Mouse (Mus musculus) heart, postnatal 36 days (tissue): Measurements from ENCODE around the gene Cyfip1. TPM values are rescaled to one million over a fixed set of nuclear protein-coding genes. Genes with fewer than 3 reads are reported as not detected.

ENCODE experiments used
- DNase-seq, 2 experiments: peaks; one replicate each; pipeline ENCODE4 v3.0.0; 2021 to 2022
- intact Hi-C: fragments of 180-260 bp; cut with DNase I; formaldehyde crosslinking; loops from one replicate; pipeline ENCODE4 v1.15.1; 2025
- total RNA-seq, 2 experiments: library from RNA; stranded (reverse); gene quantifications; 2 replicates each; pipeline ENCODE4 v1.2.3; 2021

Gene Cyfip1
- total RNA-seq, 2 experiments from 2014 or later = 39.0 to 42.1 TPM

DNA sequence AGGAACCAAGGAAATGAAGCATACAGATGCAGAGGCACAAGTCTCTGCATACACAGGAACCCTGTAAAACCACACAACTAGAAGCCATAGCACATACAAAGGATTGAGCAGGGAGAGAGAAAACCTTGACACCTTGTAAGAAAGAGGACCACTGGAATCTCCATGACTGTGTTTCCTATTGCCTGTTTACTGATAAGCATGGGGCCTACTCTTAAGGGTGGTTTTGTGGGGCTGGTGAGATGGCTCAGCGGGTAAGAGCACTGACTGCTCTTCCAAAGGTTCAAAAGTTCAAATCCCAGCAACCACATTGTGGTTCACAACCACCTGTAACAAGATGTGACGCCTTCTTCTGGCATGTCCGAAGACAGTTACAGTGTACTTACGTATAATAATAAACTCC, 85.7 kb downstream of the Cyfip1 start:
- intact Hi-C loops = no loop called here
- no peak for DNase-seq

DNA sequence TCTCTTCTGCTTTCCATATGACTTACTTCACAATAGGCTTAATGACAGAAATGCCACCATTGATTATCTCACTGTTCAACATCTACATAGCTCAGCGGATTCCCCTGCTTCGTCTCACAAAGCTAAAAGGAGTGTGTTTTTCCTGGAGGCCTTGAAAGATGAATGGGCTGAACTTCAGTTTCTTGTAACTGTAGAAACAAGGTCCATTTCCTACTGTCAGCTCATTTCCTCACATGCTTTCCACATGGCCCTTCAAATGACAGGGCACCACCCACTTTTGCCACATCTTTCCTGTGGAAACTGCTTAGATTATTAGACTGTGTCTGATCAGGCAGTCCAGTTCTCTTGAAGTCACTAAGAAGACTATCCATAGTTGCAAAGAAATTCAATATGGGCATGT, 87.1 kb downstream of the Cyfip1 start:
- intact Hi-C loops = no loop called here
- no peak for DNase-seq

DNA sequence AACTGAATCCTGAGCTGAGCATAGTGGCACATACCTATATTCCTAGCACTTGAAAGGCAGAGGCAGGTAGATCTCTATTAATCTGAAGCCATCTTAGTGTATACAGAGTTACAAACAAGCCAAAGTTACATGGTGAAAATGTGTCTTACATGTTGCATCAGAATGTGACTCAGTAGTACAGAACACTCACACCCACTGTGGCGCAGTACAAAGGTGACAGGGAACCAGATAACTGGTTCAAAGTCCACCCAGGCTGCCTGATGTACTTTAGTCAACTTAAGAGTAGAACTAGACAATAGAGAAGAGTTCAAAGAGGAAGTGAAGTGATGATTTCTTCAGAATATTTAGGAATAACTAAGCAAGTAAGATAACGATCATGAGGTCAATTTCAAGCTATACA, 93.5 kb downstream of the Cyfip1 start:
- no peak for DNase-seq
- intact Hi-C loops = no loop called here

DNA sequence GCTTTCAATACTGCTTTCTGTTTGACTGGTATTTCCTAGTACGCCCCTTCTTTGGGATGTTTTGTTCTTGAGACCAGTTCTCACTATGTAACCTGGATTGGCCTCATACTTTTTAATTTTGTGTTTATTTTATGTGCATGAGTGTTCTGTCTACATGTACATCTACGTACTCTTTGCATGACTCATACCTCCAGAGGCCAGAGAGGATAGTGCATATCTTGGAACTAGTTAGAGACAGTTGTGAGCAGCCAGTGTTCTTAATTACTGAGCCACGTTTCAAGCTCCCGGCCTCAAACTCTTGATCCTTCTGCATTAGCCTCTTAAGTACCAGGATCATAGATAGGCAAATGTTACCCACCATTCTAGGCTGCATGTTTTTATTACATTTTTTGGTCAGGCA, 96.8 kb downstream of the Cyfip1 start:
- DNase-seq = no peak
- intact Hi-C loops = no loop called here

DNA sequence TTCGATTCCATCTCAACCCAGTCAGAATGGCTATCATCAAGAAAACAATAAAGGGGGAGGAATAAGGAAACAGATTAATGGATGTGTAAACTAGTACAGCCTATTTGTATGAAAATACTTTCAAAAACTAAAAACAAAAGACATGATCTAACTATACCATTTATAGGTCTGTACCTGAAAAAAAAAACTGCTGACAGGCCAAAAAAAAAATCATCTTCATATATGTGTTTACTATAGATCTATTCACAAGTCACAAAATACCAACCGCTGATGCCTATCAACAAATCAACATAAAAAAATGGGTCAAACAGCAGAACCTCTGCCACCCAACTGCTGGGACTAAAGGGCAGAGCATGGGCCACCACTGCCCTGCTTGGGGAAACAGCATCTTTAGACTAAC, 114.5 kb downstream of the Cyfip1 start:
- intact Hi-C loops = no loop called here
- no peak for DNase-seq

DNA sequence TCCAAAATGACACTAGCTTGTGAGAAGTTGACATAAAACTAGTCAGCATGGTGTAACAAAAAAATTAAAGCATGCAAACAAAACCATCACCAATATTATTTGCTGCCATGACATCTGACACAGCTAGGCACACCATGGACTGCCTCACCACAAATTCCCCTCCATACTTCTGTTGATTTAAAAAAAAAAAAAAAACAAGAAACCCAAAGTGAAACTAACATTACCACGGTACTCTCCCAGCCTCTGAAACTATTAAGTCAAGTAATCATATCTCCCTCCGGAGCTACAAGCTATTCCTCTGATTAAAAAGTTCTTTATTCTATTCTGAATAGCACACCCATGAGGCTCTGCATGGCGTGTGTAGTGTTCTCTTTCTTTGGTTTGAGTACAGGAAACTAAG, 115.6 kb downstream of the Cyfip1 start:
- intact Hi-C loops = no loop called here

DNA sequence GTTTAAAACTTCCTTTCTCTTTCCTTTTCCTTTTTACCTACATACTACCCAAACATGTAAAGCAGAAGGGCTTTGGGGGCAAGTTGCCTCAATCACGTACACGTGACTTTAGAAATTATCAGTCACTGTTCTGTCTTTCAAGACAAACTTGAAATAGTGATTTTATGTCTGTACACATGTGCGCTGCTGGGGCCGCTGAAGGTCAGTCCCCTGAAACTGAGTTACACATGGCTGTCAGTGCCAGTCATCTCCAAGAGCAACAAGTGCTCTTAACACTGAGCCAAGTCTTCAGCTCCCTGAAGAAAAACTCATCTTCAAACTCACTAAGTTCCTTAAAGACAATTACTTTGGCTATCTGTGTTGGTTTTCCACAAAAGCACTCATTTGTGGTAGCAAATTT, 116.4 kb downstream of the Cyfip1 start:
- DNase-seq = no peak
- intact Hi-C loops = no loop called here

More for the DNA sequence above, 115.6 kb downstream of the Cyfip1 start:
- DNase-seq = no peak

DNA sequence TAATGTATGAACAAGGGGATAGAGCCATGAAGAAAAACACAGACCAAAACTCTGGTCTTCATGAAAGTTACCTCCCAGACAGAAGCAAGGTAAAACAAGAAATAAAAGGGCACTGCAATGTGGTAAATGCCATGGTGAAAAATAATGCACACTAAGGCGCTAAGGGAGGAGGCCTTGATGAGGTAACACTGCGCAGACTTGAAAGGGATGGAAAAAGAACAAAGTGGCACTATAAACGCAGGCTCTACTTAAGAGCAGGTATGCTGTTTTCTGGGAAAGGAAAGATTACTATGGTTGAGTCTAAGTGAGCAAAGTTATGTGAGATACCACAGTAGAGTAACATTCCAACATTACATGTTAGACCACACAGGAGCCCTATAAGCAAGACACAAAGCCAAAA, 118.3 kb downstream of the Cyfip1 start:
- no peak for DNase-seq
- intact Hi-C loops = loop anchor here (5.0 kb wide), 1 partner anchor 88 kb away; no protein-coding TSS in a partner anchor

DNA sequence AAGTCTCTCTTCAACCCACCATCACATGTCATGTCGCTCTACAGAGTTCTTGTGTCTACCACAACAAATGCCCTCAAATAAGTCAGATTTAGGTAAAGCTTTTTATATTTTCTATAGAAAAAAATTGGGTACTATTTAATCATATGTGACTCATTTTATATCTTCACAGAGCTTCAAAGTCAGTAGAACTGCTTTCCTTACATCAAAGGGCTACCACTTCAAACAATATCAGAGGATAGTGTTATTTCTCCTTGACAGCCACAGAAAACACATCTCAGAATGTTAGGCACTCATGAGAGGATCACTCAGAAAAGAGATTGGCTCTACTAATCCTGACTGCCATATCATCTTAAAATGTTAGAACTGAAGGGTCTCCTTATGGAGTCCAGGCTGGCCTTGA, 119.0 kb downstream of the Cyfip1 start:
- DNase-seq = no peak
- intact Hi-C loops = loop anchor here (5.0 kb wide), 1 partner anchor 87 kb away; no protein-coding TSS in a partner anchor

DNA sequence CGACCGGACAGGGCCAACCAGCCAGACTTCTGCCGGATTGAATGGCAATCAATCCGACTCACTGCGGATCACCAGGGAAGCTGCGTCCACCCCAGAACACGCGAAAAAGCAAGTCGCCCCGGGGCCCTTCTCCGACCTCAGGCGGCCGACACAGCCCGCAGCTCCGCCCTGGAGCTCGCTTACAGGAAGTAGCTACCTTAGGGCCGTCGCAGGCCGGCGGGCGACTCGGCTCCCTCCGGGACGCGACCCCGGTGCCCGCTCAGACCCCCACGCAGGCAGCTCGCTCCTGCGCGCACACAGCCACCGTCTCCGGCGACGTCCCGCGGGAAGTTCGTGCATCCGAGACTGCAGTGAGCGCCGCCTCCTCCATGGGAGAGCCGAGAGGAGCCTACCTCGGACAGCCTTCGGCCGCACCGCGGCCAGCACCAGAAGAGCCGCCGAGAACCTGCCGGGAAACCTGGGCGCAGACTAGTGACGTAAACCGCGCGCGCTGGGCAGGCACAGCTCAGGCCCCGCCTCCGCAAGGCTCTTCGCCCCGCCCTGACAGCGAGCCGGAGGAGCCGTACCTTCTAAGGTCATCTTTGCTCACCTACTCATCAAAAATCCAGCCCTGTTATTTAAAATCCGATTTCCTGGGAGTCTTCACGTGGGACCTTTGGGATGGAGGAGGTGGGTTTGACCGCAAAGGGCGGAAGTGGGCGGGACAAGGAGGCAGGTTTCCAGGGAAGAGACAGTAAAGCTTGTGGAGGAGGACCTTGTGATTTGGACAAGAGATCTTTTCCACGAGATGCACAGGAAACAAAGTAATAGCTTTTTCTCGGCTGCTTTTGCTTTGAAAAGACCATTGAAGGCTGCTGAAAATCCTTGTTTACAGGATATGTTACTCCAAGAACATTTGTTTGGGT, 120.7 kb downstream of the Cyfip1 start, which contains the start of gene Nipa2:
Gene Nipa2, minus strand, starts transcription at position 473 of the 905 bp plus-strand sequence.
- intact Hi-C loops = loop anchor here (5.0 kb wide), 1 partner anchor 85 kb away; no protein-coding TSS in a partner anchor
- peak; percentile 94 to 95 for DNase-seq

DNA sequence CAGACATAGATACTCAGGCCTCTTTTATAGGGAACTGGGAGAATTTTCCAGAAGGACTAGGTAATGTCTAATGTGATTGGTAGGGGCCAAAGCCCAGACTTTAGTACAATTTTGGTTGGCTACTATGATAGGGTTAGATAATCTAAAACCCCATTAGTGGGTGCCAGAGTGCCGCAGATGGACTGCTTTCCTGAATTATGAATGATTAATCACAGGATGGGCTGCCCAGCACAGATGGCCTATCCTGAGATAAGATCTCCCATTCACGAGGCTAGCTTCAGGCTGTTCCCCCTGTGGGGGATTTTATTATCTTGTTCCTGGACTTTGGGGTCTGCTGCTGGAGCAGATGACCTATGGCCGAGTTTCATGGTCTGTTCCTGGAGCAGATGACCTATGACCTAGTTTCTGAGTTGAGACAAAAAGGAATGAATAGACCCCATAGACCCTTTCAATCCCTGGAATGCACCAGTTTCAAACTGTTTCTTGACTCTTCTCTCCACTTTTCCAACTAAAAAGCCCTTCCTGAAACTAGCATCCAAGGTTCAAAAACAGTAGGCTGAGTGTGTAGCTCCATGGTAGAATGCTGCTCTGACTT, 125.4 kb downstream of the Cyfip1 start:
- no peak for DNase-seq
- intact Hi-C loops = no loop called here

DNA sequence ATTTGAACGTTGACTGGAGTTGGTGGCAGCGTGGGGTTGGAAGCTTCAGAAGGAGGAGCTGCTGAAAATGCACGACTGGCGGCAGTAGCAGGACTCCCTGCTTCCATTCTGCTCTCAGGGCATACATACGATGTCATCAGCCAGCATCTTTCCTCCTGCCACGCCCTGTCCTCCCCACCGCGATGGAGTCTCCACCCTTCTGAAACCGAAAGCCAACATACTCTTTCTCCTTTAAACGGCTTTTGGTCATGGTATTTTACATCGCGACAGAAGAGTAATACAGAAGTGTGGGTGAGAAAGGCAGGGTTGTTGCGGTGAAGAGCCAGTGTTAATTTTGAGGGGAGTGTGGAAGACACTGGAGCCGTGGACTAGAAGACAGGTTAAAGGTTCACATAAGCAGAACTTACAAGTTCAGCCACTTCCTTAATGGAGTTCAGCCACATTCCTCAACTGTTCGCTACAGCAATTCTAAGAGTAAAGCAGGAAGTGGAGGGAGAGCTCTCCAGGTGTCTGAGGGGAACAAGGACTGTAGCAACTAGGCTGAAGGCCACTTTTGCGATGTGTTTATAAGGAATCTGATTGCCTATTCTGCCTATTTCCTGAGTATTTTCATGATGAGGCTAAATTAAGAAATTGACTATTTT, 126.8 kb downstream of the Cyfip1 start:
- peak; percentile 14 to 27 for DNase-seq

DNA sequence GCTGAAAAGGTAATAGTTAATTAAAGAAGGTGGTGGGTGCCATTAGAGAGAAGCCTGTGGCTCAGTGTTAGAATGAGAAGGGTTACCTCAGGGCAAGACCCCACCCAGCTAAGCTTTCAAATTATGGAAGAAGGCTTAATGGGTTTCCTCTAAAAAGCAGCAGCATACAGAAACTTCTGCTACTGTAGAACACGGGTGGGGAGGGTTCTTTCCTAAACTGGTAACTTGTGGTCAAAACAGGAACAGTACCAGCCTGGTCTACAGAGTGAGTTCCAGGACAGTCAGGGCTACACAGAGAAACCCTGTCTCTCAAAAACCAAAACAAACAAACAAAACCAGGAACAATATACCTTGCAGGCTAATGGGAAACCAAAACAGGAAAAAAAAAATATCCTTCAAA, 127.9 kb downstream of the Cyfip1 start:
- no peak for DNase-seq
- intact Hi-C loops = no loop called here

More for the DNA sequence above, 126.8 kb downstream of the Cyfip1 start:
- intact Hi-C loops = no loop called here

DNA sequence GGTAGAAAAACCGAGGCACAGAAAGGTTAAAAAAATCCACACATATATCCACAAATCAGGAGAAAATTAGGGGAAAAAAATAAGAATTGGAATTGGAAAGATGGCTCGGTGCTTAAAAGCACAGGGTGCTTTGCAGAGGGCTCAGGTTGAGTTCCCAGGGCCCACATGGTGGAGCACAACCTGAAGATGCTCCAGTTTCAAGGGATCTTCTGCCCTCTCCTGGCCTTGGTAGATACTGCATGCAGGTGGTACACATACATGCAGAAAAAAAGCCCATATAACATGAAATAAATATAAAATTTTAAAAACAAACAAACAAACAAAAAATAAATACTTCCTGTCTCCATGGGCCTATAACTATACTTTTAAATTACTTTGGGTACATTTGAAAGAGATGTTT, 132.9 kb downstream of the Cyfip1 start:
- intact Hi-C loops = no loop called here
- no peak for DNase-seq

DNA sequence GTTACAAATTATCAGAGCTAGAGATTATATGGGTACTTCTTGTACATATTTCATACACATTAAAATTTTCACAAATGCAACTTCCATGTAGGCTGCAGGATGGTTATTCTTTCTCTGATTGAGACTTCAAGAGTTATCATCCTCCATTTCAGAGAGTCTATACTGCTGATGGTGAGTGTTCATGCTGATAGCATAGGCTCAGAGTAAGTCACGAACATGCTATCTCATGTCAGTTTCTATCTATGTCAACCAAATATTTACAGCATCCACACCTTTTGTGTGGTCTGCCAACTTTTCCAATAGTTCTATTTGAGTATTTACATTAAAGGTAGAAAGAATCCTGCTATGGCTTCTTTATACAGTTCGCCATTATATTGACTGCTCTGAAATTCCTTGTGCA, 140.0 kb downstream of the Cyfip1 start:
- intact Hi-C loops = no loop called here
- no peak for DNase-seq

Other genes with a start within 250 kb of the Cyfip1 start
- under 1 TPM; 0.25 to 0.41 TPM for gene Siglech, start 73.6 kb upstream of the Cyfip1 start, total RNA-seq
- 10 to 100 TPM in 1 of 2 experiments, 1 to 10 TPM in 1; 10.0 to 10.7 TPM for gene Tubgcp5, start 47.6 kb upstream of the Cyfip1 start, total RNA-seq
- gene Nipa2, start 120.7 kb downstream of the Cyfip1 start, total RNA-seq = 10 to 100 TPM; 41.2 to 48.9 TPM
- 1 to 10 TPM; 5.8 to 5.9 TPM for gene Nipa1, start 178.2 kb downstream of the Cyfip1 start, total RNA-seq
- gene Herc2, start 208.5 kb downstream of the Cyfip1 start, total RNA-seq = 10 to 100 TPM; 43.4 to 45.9 TPM